Mouse (Mus musculus) megakaryocyte-erythroid progenitor cell, adult 5 weeks (primary cell): ENCODE data around the gene Fmo5. TPM values are rescaled to one million over a fixed set of nuclear protein-coding genes. Genes with fewer than 3 reads are reported as not detected.

Experiments
- polyA plus RNA-seq: library from polyadenylated mRNA; stranded (reverse); fragments of >175 nt; gene quantifications from 2 replicates; pipeline ENCODE4 v1.2.3, GENCODE M21; 2012

Gene Fmo5
- 0.53 and 0.92 TPM in 2 replicates for polyA plus RNA-seq

GRCm38 (mm10) chr3:97628391-97629001 is at the start of gene Fmo5:
Fmo5 (plus strand) TSS chr3:97628804.

GRCm38 (mm10) chr3:97609845-97610410 is 18.7 kb upstream of the Fmo5 start, which contains the start of gene Chd1l:
Chd1l (minus strand) TSS chr3:97610203.

DNA sequence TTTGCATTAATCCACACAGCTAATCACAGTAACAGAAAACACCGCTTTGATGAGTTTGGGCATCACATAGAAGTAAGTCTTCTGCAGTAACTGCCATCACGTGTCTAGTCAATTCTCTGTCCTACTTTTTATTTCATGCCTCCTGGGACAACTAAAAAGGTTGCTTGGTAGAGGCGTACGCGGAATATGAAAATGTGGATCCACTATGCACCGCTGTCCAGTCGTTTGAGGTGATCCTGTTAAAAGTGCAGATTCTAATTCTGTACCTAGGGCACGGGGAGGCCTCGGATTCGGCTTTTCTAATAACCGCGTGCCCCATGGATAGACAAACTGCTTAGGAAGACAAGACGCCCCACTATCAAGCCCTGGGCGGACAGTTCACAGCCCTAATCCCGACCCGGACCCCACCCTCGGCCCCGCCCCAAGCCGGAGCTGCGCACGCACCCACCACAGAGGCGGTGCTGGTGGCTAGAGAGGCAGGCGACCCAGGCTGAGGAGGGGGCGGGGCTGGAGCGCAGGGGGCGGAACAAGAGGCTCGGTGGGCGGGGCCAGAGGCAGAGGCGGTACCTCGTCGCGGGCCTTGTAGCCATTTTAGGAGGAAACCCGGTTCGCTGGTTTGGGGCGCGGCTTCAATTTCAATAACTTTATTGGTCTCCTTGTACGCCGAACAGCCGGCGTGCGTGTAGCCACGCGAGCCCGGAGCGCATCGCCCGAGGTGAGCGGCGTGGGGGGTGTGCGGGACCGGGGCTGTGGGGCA is 29.2 kb downstream of the Fmo5 start, which contains the start of gene Prkab2:
Gene Prkab2 (plus strand): TSS at position 539 of the 757 bp plus-strand sequence.

DNA sequence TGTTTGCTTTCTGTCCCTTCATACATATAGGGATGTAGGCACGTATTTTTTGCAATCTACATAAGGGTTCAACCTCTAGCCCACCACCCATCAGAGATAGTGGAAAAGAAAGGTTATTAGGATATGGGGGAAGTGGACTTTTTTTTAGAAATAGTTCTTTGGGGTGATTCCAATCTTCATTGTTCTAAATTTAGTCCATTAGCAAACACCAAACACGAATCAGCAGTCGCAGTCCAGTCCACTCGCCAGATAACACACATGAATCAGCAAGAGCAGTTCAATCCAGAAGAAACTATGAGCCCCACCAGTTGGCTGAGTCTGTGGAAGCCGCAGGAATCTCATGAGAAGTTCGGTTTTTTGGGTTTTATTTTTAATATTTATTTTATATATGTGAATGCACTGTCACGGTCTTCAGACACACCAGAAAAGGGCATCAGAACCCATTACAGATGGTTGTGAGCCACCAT is 46.1 kb downstream of the Fmo5 start, which contains the start of gene Gm17651:
Gene Gm17651 (minus strand): TSS at position 51 of the 467 bp plus-strand sequence.

Other genes starting within 250 kb of the Fmo5 start
- gene Olfr1402, start 206.8 kb upstream of the Fmo5 start, polyA plus RNA-seq, result not detected in 2 replicates
- gene Chd1l, start 18.6 kb upstream of the Fmo5 start, polyA plus RNA-seq, result 8.5 and 11.5 TPM in 2 replicates
- gene Prkab2, start 29.4 kb downstream of the Fmo5 start, polyA plus RNA-seq, result 1.6 and 2.0 TPM in 2 replicates
- not detected in 2 replicates for gene Gm17651, start 45.9 kb downstream of the Fmo5 start, polyA plus RNA-seq